Mouse (Mus musculus): ENCODE data around the gene Rab19. TPM values are rescaled to one million over a fixed set of nuclear protein-coding genes. Genes with fewer than 3 reads are reported as not detected.
"Not testable (repeated sequence)": the region's sequence is repeated elsewhere in the genome, so short reads cannot be mapped to it uniquely, and the experiment has no call there.

Rab19 gene
- polyA plus RNA-seq, 1 experiment from 2014 or later, result 0.13 TPM

- ATAC-seq, result peak; percentile 90
- Histone ChIP-seq H3K4me2 (ENCODE audit: low read length) (peak within 1 kb of the TSS; percentile 72), H3K36me3 (ENCODE audit: control insufficient read depth, insufficient read depth, low read length) (peaks cover 3% of the 10 kb centered on the region), H3K9ac (ENCODE audit: low read depth, low read length) (peak within 1 kb of the TSS; percentile 87), H3K9me3 (ENCODE audit: control insufficient read depth, low read length) (no peaks in the 10 kb centered on the region), H3K27ac (ENCODE audit: low read depth, low read length) (peak within 1 kb of the TSS; percentile 42; the same call in 1 of the 2 replicates), H3K4me1 (ENCODE audit: control insufficient read depth, insufficient read depth, low read depth, low read length) (peaks cover 12% of the 10 kb centered on the region), H3K4me3 (ENCODE audit: low read length) (peak within 1 kb of the TSS; percentile 84), H3K27me3 (replicated peaks; ENCODE audit: control insufficient read depth, insufficient read depth, low read length) (peaks cover 5% of the 10 kb centered on the region)
- WGBS, result under 1% methylated on average over 43 of the region's 43 CpGs
Measured at GRCm38 (mm10) chr6:39377311-39377827, 3.6 kb upstream of the Rab19 start, which contains the start of gene Slc37a3. Slc37a3 (minus strand) TSS chr6:39377675.

GRCm38 (mm10) chr6:39378161-39378835, 2.7 kb upstream of the Rab19 start:
- not testable (repeated sequence) for H3K27me3 ChIP-seq (replicated peaks; ENCODE audit: control insufficient read depth, insufficient read depth, low read length); H3K9ac ChIP-seq (ENCODE audit: low read depth, low read length); H3K4me3 ChIP-seq (ENCODE audit: low read length); H3K4me2 ChIP-seq (ENCODE audit: low read length); H3K36me3 ChIP-seq (ENCODE audit: control insufficient read depth, insufficient read depth, low read length); H3K9me3 ChIP-seq (ENCODE audit: control insufficient read depth, low read length); H3K27ac ChIP-seq (ENCODE audit: low read depth, low read length)
- WGBS, result 83% methylated on average over 12 of the region's 13 CpGs
- H3K4me1 ChIP-seq (ENCODE audit: control insufficient read depth, insufficient read depth, low read depth, low read length), result peaks cover 12% of the 10 kb centered on the region
- 0 out of 2 replicates have a peak, but pooled peaks have one; percentile 1 for ATAC-seq

DNA sequence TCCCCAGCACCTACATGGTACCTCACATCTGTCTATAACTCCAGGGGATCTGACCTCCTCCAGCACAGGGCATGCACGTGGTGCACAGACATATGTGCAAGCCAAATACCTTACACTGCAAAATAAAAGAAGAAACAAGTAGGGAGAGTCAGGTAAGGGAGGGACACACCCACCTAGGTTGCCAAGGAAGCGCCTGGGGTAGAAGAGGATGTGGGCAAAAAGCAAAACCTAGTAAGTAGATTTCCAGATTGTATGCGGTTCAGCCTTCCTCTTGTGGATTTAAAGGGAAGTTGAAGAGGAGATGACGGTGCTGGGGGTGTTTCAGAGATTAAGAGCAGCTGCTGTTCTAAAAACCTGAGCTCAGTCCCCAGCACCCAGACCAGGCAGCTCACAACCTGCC, 1.8 kb upstream of the Rab19 start:
- Histone ChIP-seq H3K27ac (ENCODE audit: low read depth, low read length) (no peak overlapping the region), H3K4me3 (ENCODE audit: low read length) (no peak overlapping the region), H3K36me3 (ENCODE audit: control insufficient read depth, insufficient read depth, low read length) (peaks cover 1% of the 10 kb centered on the region), H3K4me1 (ENCODE audit: control insufficient read depth, insufficient read depth, low read depth, low read length) (peaks cover 12% of the 10 kb centered on the region), H3K27me3 (replicated peaks; ENCODE audit: control insufficient read depth, insufficient read depth, low read length) (peaks cover 5% of the 10 kb centered on the region), H3K9ac (ENCODE audit: low read depth, low read length) (no peak overlapping the region), H3K4me2 (ENCODE audit: low read length) (no peak overlapping the region), H3K9me3 (ENCODE audit: control insufficient read depth, low read length) (no peaks in the 10 kb centered on the region)
- 60% methylated on average over 4 of the region's 4 CpGs for WGBS
- ATAC-seq, result no peak; the same call in 1 of the 2 replicates

DNA sequence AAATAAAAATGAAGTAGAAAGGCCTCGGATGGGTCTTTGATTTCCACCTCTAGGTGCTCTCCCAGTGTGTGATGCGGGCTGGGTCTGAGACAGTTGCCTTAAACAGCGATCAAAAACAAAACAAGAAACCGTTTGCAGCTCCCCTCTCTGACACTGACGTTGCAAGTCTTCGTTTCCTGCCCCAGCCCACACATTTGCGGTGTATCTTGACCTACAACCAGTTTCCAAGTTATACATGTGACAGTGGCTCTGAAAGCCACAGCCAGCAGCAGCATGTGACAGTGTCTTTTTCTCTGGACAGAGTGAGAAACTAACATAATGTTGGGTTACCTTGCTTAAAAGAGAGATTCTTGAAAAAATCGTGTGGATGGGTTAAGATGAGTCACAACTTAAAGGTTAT, 1.2 kb upstream of the Rab19 start:
- no peak for ATAC-seq
- Histone ChIP-seq H3K4me1 (ENCODE audit: control insufficient read depth, insufficient read depth, low read depth, low read length) (peaks cover 12% of the 10 kb centered on the region), H3K4me2 (ENCODE audit: low read length) (no peak overlapping the region), H3K36me3 (ENCODE audit: control insufficient read depth, insufficient read depth, low read length) (no peaks in the 10 kb centered on the region), H3K9ac (ENCODE audit: low read depth, low read length) (no peak overlapping the region), H3K27ac (ENCODE audit: low read depth, low read length) (no peak overlapping the region), H3K9me3 (ENCODE audit: control insufficient read depth, low read length) (no peaks in the 10 kb centered on the region), H3K4me3 (ENCODE audit: low read length) (no peak overlapping the region), H3K27me3 (replicated peaks; ENCODE audit: control insufficient read depth, insufficient read depth, low read length) (peaks cover 5% of the 10 kb centered on the region)
- WGBS, result 80% methylated on average over 8 of the region's 8 CpGs

GRCm38 (mm10) chr6:39380276-39380675, 699 bp upstream of the Rab19 start:
- whole genome bisulfite sequencing, result 94% methylated on average over 3 of the region's 3 CpGs
- ATAC-seq, result no peak
- Histone ChIP-seq H3K4me2 (ENCODE audit: low read length) (no peak overlapping the region), H3K27me3 (replicated peaks; ENCODE audit: control insufficient read depth, insufficient read depth, low read length) (peaks cover 5% of the 10 kb centered on the region), H3K4me1 (ENCODE audit: control insufficient read depth, insufficient read depth, low read depth, low read length) (peaks cover 12% of the 10 kb centered on the region), H3K9me3 (ENCODE audit: control insufficient read depth, low read length) (no peaks in the 10 kb centered on the region), H3K36me3 (ENCODE audit: control insufficient read depth, insufficient read depth, low read length) (no peaks in the 10 kb centered on the region), H3K4me3 (ENCODE audit: low read length) (no peak overlapping the region), H3K9ac (ENCODE audit: low read depth, low read length) (no peak overlapping the region), H3K27ac (ENCODE audit: low read depth, low read length) (no peak overlapping the region)

- 92% methylated on average over 2 of the region's 2 CpGs for WGBS
- ATAC-seq, result no peak
- Histone ChIP-seq H3K27ac (ENCODE audit: low read depth, low read length) (no peak overlapping the region), H3K4me2 (ENCODE audit: low read length) (no peak overlapping the region), H3K4me1 (ENCODE audit: control insufficient read depth, insufficient read depth, low read depth, low read length) (no peaks in the 10 kb centered on the region), H3K9me3 (ENCODE audit: control insufficient read depth, low read length) (no peaks in the 10 kb centered on the region), H3K9ac (ENCODE audit: low read depth, low read length) (no peak overlapping the region), H3K36me3 (ENCODE audit: control insufficient read depth, insufficient read depth, low read length) (peaks cover 2% of the 10 kb centered on the region; the same call in 1 of the 2 replicates), H3K27me3 (replicated peaks; ENCODE audit: control insufficient read depth, insufficient read depth, low read length) (no peaks in the 10 kb centered on the region), H3K4me3 (ENCODE audit: low read length) (no peak overlapping the region)
Measured at GRCm38 (mm10) chr6:39389988-39390387, 9.0 kb downstream of the Rab19 start.

- no peaks in the 10 kb centered on the region for H3K9me3 ChIP-seq (ENCODE audit: control insufficient read depth, low read length)
- ATAC-seq, result 0 out of 2 replicates have a peak, but pooled peaks have one; percentile 43
- H3K9ac ChIP-seq (ENCODE audit: low read depth, low read length), result no peak overlapping the region
- H3K4me1 ChIP-seq (ENCODE audit: control insufficient read depth, insufficient read depth, low read depth, low read length), result no peaks in the 10 kb centered on the region
- H3K4me2 ChIP-seq (ENCODE audit: low read length), result no peak overlapping the region
- no peak overlapping the region for H3K4me3 ChIP-seq (ENCODE audit: low read length)
- 64% methylated on average over 4 of the region's 4 CpGs for WGBS
- no peak overlapping the region for H3K27ac ChIP-seq (ENCODE audit: low read depth, low read length)
- no peaks in the 10 kb centered on the region for H3K27me3 ChIP-seq (replicated peaks; ENCODE audit: control insufficient read depth, insufficient read depth, low read length)
- peaks cover 25% of the 10 kb centered on the region for H3K36me3 ChIP-seq (ENCODE audit: control insufficient read depth, insufficient read depth, low read length)
Measured at GRCm38 (mm10) chr6:39395471-39395870, 14.5 kb downstream of the Rab19 start.

- peaks cover 25% of the 10 kb centered on the region for H3K36me3 ChIP-seq (ENCODE audit: control insufficient read depth, insufficient read depth, low read length)
- no peaks in the 10 kb centered on the region for H3K4me1 ChIP-seq (ENCODE audit: control insufficient read depth, insufficient read depth, low read depth, low read length)
- H3K27ac ChIP-seq (ENCODE audit: low read depth, low read length), result no peak overlapping the region
- H3K4me3 ChIP-seq (ENCODE audit: low read length), result no peak overlapping the region
- no peaks in the 10 kb centered on the region for H3K9me3 ChIP-seq (ENCODE audit: control insufficient read depth, low read length)
- no peaks in the 10 kb centered on the region for H3K27me3 ChIP-seq (replicated peaks; ENCODE audit: control insufficient read depth, insufficient read depth, low read length)
- no peak for ATAC-seq
- no peak overlapping the region for H3K9ac ChIP-seq (ENCODE audit: low read depth, low read length)
- H3K4me2 ChIP-seq (ENCODE audit: low read length), result no peak overlapping the region
- 86% methylated on average over 4 of the region's 4 CpGs for WGBS
Measured at GRCm38 (mm10) chr6:39395916-39396315, 14.9 kb downstream of the Rab19 start.

DNA sequence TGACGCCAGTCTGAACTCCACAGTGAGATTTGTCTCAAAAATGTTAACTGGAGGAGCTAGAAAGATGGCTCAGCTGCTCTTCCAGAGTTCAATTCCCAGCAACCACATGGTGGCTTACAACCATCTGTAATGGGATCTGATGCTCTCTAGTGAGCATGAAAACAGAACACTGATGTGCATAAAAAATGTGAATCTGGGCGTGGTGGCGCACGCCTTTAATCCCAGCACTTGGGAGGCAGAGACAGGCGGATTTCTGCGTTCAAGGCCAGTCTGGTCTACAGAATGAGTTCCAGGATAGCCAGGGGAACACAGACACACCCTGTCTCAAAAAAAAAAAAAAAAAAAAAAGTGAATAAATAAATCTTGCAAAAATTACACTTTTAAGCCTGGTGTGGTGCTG, 16.1 kb downstream of the Rab19 start:
- Histone ChIP-seq H3K4me1 (ENCODE audit: control insufficient read depth, insufficient read depth, low read depth, low read length) (no peaks in the 10 kb centered on the region), H3K9me3 (ENCODE audit: control insufficient read depth, low read length) (no peaks in the 10 kb centered on the region), H3K9ac (ENCODE audit: low read depth, low read length) (no peak overlapping the region), H3K27me3 (replicated peaks; ENCODE audit: control insufficient read depth, insufficient read depth, low read length) (no peaks in the 10 kb centered on the region), H3K27ac (ENCODE audit: low read depth, low read length) (no peak overlapping the region), H3K4me2 (ENCODE audit: low read length) (no peak overlapping the region), H3K36me3 (ENCODE audit: control insufficient read depth, insufficient read depth, low read length) (peaks cover 25% of the 10 kb centered on the region), H3K4me3 (ENCODE audit: low read length) (no peak overlapping the region)
- 95% methylated on average over 6 of the region's 6 CpGs for WGBS
- no peak for ATAC-seq
